Mouse (Mus musculus): Measurements from ENCODE around the gene Ate1. TPM values are rescaled to one million over a fixed set of nuclear protein-coding genes. Genes with fewer than 3 reads are reported as not detected.

Gene Ate1
- 71.1 and 72.0 TPM in 2 replicates for polyA plus RNA-seq (2015; fragmentation: Nextera tagmentation; extraction: Ambion mirVana)

DNA sequence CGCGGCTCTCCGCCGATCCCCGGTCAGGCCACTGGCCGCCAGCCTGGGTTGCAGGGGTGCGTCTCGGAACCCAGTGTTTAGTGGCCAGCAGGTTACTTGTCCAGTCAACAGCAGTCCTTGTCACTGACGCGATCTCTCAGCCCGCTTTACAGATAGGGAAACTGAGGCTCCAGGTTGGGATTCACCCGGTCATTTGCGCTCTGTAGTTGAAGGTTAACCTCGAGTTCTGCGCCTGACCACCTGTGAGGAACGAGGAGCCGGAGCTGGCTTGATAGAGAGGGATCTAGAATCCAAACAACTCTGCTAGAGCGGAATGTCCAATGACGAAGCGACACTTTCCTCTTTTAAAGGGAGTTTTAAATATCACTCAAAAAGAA lies at the start of gene Ate1:
Gene Ate1, minus strand, starts transcription at position 321 of the 377 bp plus-strand sequence.

Other genes starting within 250 kb of the Ate1 start
- 84.4 and 91.5 TPM in 2 replicates for gene Nsmce4a, start 52.7 kb upstream of the Ate1 start, polyA plus RNA-seq (2015; fragmentation: Nextera tagmentation; extraction: Ambion mirVana)
- gene Tacc2, start 57.1 kb upstream of the Ate1 start, polyA plus RNA-seq (2015; fragmentation: Nextera tagmentation; extraction: Ambion mirVana): 39.3 and 45.1 TPM in 2 replicates